Mouse (Mus musculus) heart, embryonic 15.5 days (tissue): ENCODE measurements at regions not wholly inside any gene's neighbourhood (a gene's known extent, or its start where the extent isn't known, plus 50 kb on each side); places are given as distances from the start of the nearest gene placed in this dataset.

ENCODE experiments used
- ATAC-seq: fragments of 200-750 bp; cut with Nextera tagmentation; replicated peaks from 2 replicates; pipeline ENCODE4 v1.8.0; 2017; ENCODE audit warnings: low read depth, moderate TSS enrichment; ENCODE audit not compliant: insufficient number of reproducible peaks, insufficient read depth, low FRiP score
- H3K27ac ChIP-seq: fragments of 300-500 bp; sonication (generic); 2 replicates; pipeline ENCODE4 v1.5.1; 2015; ENCODE audit warnings: mild to moderate bottlenecking, inconsistent platforms
- H3K27me3 ChIP-seq: fragments of 300-500 bp; sonication (generic); 2 replicates; pipeline ENCODE4 v1.6.1; 2015; ENCODE audit warnings: inconsistent platforms
- H3K36me3 ChIP-seq: fragments of 300-500 bp; sonication (generic); 2 replicates; pipeline ENCODE4 v1.6.1; 2015; ENCODE audit warnings: mild to moderate bottlenecking, inconsistent platforms
- H3K4me1 ChIP-seq: fragments of 300-500 bp; sonication (generic); replicated peaks from 2 replicates; pipeline ENCODE4 v1.6.1; 2015; ENCODE audit warnings: inconsistent platforms
- H3K4me2 ChIP-seq: fragments of 300-500 bp; sonication (generic); 2 replicates; pipeline ENCODE4 v1.6.1; 2015; ENCODE audit warnings: inconsistent platforms, mild to moderate bottlenecking, moderate library complexity
- H3K4me3 ChIP-seq: fragments of 300-500 bp; sonication (generic); 2 replicates; pipeline ENCODE4 v1.5.1; 2015; ENCODE audit warnings: mild to moderate bottlenecking, inconsistent platforms
- H3K9ac ChIP-seq: fragments of 300-500 bp; sonication (generic); 2 replicates; pipeline ENCODE4 v1.6.1; 2015; ENCODE audit warnings: mild to moderate bottlenecking, inconsistent platforms
- H3K9me3 ChIP-seq: fragments of 300-500 bp; sonication (generic); replicated peaks from 2 replicates; pipeline ENCODE4 v1.6.1; 2016; ENCODE audit warnings: inconsistent platforms
- WGBS: fragments of 180-500 bp; shearing (Covaris S2); methylation state at CpG from one replicate; pipeline ENCODE4 v1.1.7; 2015; ENCODE audit warnings: mixed read lengths; 5-methylcytosine and 5-hydroxymethylcytosine counted together

DNA sequence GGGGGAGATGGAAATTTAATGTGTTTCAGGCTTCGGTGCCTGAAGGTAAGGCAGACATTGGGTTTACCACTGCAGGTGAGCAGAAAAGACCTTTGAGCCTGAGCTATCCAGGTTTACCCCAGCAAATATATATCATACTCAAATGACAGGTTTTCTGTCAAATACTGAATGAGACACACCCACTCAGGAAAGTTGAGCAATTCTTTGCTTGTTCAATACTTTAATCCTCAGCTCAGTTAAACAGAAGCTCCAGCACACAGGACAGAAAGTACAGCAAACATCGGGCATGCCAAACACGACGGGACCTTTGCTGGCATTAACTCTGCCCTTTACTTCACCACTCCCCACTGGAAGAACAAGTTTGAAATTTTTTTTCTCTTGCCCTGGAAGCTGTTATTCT lies 307.9 kb downstream of the Btg1 start:
- Histone ChIP-seq H3K4me2 (no peak overlapping the region), H3K9ac (no peak overlapping the region), H3K27me3 (no peaks in the 10 kb centered on the region), H3K9me3 (no peaks in the 10 kb centered on the region), H3K27ac (no peak overlapping the region), H3K4me1 (no peaks in the 10 kb centered on the region; the same call in 1 of the 2 replicates), H3K4me3 (no peak overlapping the region), H3K36me3 (no peaks in the 10 kb centered on the region)
- WGBS: 87% methylated on average over 4 of the region's 4 CpGs
- ATAC-seq: no peak

DNA sequence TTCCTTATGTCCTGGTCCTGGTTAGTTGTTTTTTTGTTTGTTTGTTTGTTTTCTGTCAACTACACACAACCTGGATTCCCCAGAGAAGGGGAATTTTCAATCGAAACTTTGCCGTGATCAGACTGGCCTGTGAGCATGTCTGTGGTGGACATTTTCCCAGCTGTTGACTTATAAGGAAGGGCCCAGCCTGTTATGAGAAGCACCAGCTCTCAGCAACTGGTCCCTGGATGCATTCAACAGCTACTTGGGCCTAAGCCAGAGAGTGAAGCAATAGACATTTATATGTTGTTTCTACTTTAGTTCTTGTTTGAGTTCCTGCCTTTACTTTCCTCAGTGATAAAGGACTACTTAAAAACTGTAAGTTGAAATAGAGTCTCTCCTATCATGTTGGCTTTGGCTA lies 309.0 kb downstream of the Btg1 start:
- no peaks in the 10 kb centered on the region; the same call in 1 of the 2 replicates for H3K4me1 ChIP-seq
- WGBS: 67% methylated on average over 2 of the region's 2 CpGs
- ATAC-seq: 0 out of 2 replicates have a peak, but pooled peaks have one; percentile 47
- H3K4me3 ChIP-seq: no peak overlapping the region
- H3K4me2 ChIP-seq: no peak overlapping the region
- H3K36me3 ChIP-seq: no peaks in the 10 kb centered on the region
- H3K9ac ChIP-seq: no peak overlapping the region
- H3K27ac ChIP-seq: no peak overlapping the region
- no peaks in the 10 kb centered on the region for H3K9me3 ChIP-seq
- no peaks in the 10 kb centered on the region for H3K27me3 ChIP-seq

DNA sequence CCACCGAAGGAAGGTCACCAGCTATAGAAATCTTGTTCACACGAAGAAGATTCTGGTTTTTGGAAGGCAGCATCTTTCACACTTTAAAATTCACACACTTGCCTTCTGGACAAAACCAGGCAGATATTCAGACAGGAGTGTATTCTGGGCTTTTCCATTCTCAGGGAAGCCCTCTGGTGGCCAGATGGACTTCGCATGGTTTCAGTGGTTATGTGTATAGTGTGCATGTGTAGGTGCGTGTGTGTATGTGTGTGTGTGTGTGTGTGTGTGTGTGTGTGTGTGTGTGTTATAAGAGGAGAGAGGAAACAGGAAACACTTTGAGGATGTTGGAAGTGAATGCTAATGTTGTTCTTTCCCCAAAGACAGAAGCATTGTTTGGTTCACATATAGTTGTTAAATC lies 317.9 kb downstream of the Btg1 start:
- 67% methylated on average over 4 of the region's 4 CpGs for WGBS
- ATAC-seq: no peak
- Histone ChIP-seq H3K9ac (no peak overlapping the region), H3K4me3 (no peak overlapping the region), H3K36me3 (no peaks in the 10 kb centered on the region), H3K4me1 (no peaks in the 10 kb centered on the region), H3K27ac (no peak overlapping the region), H3K9me3 (no peaks in the 10 kb centered on the region), H3K4me2 (no peak overlapping the region), H3K27me3 (no peaks in the 10 kb centered on the region)

DNA sequence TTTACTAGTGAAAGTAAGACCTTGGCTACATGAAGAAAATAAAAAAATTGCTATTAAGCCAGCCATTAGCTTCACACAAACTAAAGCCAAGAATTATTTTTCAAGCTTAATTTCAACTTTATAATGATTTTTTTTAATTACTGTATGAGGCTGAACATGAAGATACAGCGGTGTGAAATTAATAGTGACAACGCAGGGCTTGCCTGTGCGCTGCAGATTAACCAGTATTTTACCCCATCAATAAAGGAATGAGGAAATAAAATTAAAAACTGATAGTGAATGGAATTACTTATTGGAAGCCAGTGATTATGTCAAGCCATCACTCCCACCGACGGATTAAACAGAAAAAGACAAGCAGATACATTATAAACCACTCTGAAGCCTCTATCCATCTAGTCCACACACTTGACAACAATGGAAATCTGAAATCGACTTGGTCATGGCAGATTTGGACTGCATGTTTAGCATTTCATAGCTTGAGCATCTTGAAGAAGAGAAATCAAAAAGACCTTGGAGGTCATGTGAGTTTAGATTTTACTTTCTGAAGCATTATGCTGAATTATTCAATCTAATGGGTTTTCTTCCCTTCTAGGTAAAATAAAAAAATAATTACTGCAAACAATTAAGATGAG lies 324.2 kb downstream of the Btg1 start:
- no peak overlapping the region for H3K4me3 ChIP-seq
- no peaks in the 10 kb centered on the region for H3K4me1 ChIP-seq
- 91% methylated on average over 6 of the region's 6 CpGs for WGBS
- no peaks in the 10 kb centered on the region for H3K36me3 ChIP-seq
- H3K27ac ChIP-seq: no peak overlapping the region
- H3K27me3 ChIP-seq: no peaks in the 10 kb centered on the region
- no peaks in the 10 kb centered on the region for H3K9me3 ChIP-seq
- H3K4me2 ChIP-seq: no peak overlapping the region
- no peak for ATAC-seq
- H3K9ac ChIP-seq: no peak overlapping the region

DNA sequence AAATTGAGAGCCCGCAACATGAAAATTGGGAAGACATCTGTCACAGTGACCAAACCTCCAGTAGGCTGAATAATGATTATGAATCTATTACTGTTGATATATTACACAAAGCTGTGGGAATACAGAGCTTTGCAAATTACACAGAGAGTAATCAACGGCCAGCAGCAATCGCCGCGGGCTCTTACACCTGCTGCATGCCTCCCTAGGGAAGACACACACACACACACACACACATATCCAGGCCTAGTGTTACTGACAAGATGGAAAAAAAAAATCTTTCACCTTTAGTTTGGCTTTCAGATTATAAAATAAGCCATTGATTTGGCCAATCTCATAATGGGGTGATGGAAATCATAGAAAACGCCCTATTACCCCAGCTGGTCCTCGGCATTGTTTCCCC lies 327.4 kb downstream of the Btg1 start:
- no peaks in the 10 kb centered on the region for H3K9me3 ChIP-seq
- no peak overlapping the region for H3K27ac ChIP-seq
- H3K36me3 ChIP-seq: no peaks in the 10 kb centered on the region
- no peak overlapping the region for H3K9ac ChIP-seq
- 94% methylated on average over 7 of the region's 7 CpGs for WGBS
- no peak overlapping the region for H3K4me2 ChIP-seq
- ATAC-seq: no peak
- H3K4me3 ChIP-seq: no peak overlapping the region
- H3K4me1 ChIP-seq: no peaks in the 10 kb centered on the region
- no peaks in the 10 kb centered on the region for H3K27me3 ChIP-seq

DNA sequence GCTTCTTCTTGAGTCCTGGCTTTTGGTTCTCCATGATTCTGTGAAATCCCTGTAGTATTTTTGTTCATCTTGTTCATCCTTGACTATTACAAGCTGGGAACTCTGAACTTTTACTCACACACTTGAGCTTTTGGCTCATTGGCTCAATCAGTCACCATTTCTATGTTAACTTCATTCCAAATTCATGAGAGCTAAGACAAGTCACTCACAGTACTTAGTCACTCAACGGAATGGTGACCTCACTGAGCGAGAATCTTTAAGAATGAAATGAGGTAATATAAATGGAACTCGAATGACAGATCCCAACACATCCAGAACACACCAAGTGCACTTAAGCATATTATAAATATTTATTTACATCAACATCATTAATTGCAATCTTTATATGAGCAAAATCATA lies 331.2 kb downstream of the Btg1 start:
- no peaks in the 10 kb centered on the region for H3K4me1 ChIP-seq
- WGBS: 64% methylated on average over 3 of the region's 3 CpGs
- H3K4me2 ChIP-seq: no peak overlapping the region
- no peak for ATAC-seq
- no peaks in the 10 kb centered on the region for H3K36me3 ChIP-seq
- no peaks in the 10 kb centered on the region for H3K27me3 ChIP-seq
- no peak overlapping the region for H3K4me3 ChIP-seq
- no peak overlapping the region for H3K9ac ChIP-seq
- no peak overlapping the region for H3K27ac ChIP-seq
- H3K9me3 ChIP-seq: no peaks in the 10 kb centered on the region

DNA sequence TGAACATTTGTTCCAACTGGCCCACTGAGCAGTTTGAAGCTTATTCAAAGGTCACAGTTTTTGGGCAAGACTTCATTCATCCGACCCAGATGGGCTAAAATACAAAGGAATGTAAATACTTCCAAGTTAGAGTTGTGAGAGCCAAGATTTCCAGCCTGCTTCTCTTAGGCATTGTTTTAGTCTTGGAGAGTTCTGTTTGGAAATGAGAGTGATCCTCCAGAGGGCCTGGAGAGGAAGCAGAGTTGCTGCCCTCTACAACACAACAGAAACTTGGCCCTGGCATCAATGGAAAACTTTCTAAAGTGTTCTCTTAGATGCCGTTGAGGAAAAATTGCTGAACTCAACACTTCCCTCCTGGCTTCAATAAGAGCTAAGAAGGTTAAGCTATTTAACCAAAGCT lies 332.1 kb downstream of the Btg1 start:
- WGBS: 48% methylated on average over 2 of the region's 2 CpGs

DNA sequence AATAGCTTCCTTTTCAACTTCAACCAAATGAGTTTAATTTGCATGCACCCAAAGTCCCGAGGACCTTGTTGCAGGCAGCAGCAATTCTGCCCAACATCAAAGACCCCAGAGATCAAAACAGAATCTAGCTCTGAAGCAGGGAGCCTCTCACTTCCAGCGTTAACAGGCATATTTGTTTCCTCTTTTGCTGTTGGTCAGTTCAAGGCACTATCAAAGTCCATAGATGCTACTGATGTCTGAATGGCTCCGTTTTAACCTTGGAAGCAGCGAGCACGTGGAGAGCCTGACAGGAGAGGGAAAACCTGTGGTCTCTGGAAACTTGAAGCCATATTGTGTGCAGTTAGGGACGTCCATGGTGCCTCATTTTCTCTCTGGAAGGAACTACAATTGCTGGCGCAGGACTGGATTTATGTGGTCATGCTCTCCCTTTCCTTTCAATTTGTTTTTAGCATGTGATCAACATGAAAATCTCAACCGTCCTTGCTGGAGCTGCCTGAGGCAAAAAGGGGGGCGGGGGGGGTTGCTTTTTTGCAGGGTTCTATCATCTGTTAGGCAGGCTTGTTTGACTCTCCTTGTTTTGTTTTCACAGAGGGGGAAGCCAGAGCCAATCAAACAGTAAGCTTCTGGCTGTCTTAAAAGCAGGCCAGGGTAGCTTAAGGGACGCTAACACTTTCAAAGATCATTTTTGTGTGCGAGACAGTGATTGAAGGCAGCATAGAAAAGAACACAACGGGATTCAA lies 338.4 kb downstream of the Btg1 start:
- H3K4me3 ChIP-seq: no peak overlapping the region
- 46% methylated on average over 12 of the region's 12 CpGs for WGBS
- no peaks in the 10 kb centered on the region for H3K9me3 ChIP-seq
- H3K27ac ChIP-seq: no peak overlapping the region
- no peak for ATAC-seq
- no peaks in the 10 kb centered on the region for H3K27me3 ChIP-seq
- H3K9ac ChIP-seq: no peak overlapping the region
- H3K36me3 ChIP-seq: no peaks in the 10 kb centered on the region
- H3K4me2 ChIP-seq: no peak overlapping the region
- H3K4me1 ChIP-seq: no peaks in the 10 kb centered on the region

More for the DNA sequence above, 332.1 kb downstream of the Btg1 start:
- Histone ChIP-seq H3K9ac (no peak overlapping the region), H3K4me2 (no peak overlapping the region), H3K4me1 (no peaks in the 10 kb centered on the region), H3K9me3 (no peaks in the 10 kb centered on the region), H3K36me3 (no peaks in the 10 kb centered on the region), H3K27ac (no peak overlapping the region), H3K4me3 (no peak overlapping the region), H3K27me3 (no peaks in the 10 kb centered on the region)
- ATAC-seq: no peak

DNA sequence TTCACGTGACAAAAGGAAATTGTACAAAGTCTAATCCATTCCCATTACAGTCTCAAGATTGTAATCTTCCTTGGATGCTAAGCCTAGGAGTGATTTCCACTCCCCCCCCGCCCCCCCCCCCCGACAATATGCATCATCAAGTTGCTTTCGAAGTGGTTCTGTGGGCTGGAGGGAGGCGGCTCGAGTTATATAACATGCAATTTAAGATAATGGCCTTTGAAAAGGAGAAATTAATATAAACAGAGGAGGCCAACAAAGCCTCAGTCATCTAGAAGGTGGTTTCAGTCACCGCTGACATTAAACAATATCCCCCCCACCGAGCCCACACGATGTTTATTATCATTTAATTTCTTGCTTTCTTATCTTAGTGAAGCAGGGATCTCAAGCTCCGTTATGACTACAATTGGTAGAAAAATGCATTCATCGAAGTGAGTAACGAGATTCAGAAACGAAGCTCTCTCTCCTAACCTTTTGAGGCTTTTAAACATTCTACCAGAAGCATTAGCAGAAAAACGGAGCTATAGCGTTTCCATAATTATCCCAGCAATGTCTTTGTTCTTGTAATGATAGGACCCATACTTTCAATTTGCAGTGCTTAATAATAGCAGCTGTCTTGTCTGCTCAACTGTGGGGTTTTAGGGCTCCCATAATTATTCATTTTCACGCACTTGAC lies 339.1 kb downstream of the Btg1 start:
- 54% methylated on average over 16 of the region's 16 CpGs for WGBS
- Histone ChIP-seq H3K9me3 (no peaks in the 10 kb centered on the region), H3K27me3 (no peaks in the 10 kb centered on the region), H3K4me1 (no peaks in the 10 kb centered on the region), H3K36me3 (no peaks in the 10 kb centered on the region), H3K4me3 (no peak overlapping the region), H3K9ac (no peak overlapping the region), H3K27ac (no peak overlapping the region), H3K4me2 (no peak overlapping the region)
- no peak for ATAC-seq

DNA sequence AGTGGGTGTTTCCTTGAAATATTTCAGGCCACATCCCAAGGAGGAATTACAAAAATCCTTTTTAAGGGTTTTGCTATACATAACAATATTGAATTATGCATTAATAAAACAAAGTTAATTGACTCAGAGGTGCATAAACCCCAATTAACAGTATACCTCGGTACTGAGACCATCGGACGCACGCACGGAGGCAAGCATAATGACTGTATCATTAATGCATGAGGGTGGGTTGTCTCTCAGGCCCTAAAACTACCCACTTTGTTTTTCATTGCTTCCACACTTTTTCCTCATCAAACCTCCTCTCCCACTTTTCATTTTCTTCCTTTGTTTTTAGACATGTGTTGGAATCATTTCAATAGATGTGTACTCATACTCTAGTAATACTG lies 339.6 kb downstream of the Btg1 start:
- H3K4me1 ChIP-seq: no peaks in the 10 kb centered on the region
- no peak for ATAC-seq
- WGBS: 89% methylated on average over 5 of the region's 5 CpGs
- no peaks in the 10 kb centered on the region for H3K36me3 ChIP-seq
- H3K4me3 ChIP-seq: no peak overlapping the region
- no peak overlapping the region for H3K4me2 ChIP-seq
- no peak overlapping the region for H3K9ac ChIP-seq
- H3K27ac ChIP-seq: no peak overlapping the region
- no peaks in the 10 kb centered on the region for H3K27me3 ChIP-seq
- no peaks in the 10 kb centered on the region for H3K9me3 ChIP-seq

DNA sequence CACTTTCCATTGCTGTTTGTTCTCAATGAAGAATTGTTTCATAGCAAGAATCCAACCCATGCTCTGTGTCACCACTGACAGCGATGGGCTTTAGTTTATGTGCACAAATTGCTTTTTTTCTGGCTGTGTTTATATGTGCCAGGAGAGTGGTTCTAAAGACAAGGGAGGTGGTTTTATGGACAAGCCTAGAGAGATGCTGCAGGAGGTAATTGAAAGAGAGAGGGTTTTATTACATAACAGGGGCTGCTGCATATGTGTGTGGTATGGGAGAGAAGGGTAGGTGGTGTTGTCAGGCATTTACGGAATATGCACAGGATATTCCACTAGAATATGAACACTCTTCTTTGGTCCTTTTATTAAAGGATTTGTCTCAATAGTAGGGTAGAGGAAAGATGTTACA lies 340.2 kb downstream of the Btg1 start:
- Histone ChIP-seq H3K27ac (no peak overlapping the region), H3K9ac (no peak overlapping the region), H3K4me3 (no peak overlapping the region), H3K4me2 (no peak overlapping the region), H3K36me3 (no peaks in the 10 kb centered on the region), H3K27me3 (no peaks in the 10 kb centered on the region), H3K9me3 (no peaks in the 10 kb centered on the region), H3K4me1 (no peaks in the 10 kb centered on the region)
- no peak for ATAC-seq
- WGBS: 86% methylated on average over 2 of the region's 2 CpGs

DNA sequence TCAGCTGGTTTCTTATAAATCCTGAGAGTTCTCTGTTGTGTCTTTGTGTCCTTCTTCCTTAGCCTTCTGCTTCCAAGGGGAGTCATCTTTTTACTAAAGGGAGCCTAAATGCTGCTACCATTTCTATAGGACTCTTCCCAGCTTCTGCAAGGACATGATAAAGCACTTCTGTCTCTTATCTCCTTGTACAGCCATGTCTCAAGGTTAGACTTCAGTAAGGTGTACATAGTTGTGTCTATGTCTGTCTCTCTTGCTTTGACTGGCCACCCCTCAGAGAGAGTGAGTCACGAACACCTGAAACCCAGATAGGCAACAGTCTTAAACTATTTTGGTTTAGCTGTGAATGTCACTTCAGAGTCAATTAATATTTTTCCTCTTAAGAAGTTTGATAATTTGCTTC lies 353.0 kb downstream of the Btg1 start:
- H3K9ac ChIP-seq: no peak overlapping the region

More for the DNA sequence above, 353.0 kb downstream of the Btg1 start:
- Histone ChIP-seq H3K27ac (no peak overlapping the region), H3K36me3 (no peaks in the 10 kb centered on the region), H3K4me2 (no peak overlapping the region), H3K4me1 (no peaks in the 10 kb centered on the region), H3K27me3 (no peaks in the 10 kb centered on the region), H3K4me3 (no peak overlapping the region), H3K9me3 (no peaks in the 10 kb centered on the region)
- WGBS: 85% methylated on average over 1 of the region's 1 CpGs
- no peak for ATAC-seq
